Mouse (Mus musculus): ENCODE measurements at regions not wholly inside any gene's neighbourhood (a gene's known extent, or its start where the extent isn't known, plus 50 kb on each side); places are given as distances from the start of the nearest gene placed in this dataset.

DNA sequence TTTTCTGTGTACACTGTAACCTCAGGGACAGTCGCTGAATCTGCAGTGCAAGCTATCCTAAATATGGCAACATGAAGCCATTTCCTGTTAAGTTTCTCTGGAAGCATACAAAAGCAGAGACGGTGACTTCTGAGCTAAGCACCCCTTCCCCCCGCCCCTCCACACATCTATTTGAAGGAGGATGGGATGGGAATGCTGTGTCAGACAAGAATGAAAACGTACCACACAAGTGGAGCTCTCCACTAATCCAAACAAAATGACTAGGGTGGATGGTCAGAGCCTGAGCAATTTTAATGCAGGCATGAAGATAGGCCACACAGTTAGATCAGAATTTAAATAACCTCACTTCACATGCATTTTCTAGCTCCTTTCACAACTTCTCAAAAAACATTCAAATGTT, 936.6 kb downstream of the Gsdmc2 start:
- TF ChIP-seq MAZ (IDR thresholded peaks at IDR 0.05; ENCODE audit: low read depth, low read length) (no peak), POLR2A (IDR thresholded peaks at IDR 0.05; ENCODE audit: control insufficient read depth in 1 of 2, insufficient read depth in 1 of 2, low read depth in 1 of 2, low read length in 2 of 2, poor library complexity in 1 of 2) (no peak), ETS1 (IDR thresholded peaks at IDR 0.05; ENCODE audit: low read depth, low read length) (no peak), MYC (IDR thresholded peaks at IDR 0.05; ENCODE audit: low read depth, low read length) (no peak), ZMIZ1 (IDR thresholded peaks at IDR 0.05; ENCODE audit: low read depth, low read length) (no peak), UBTF (IDR thresholded peaks at IDR 0.05; ENCODE audit: borderline replicate concordance, insufficient read depth, low read depth, low read length) (no peak), JUND (IDR thresholded peaks at IDR 0.05; ENCODE audit: low read depth, low read length) (no peak), TAL1 (IDR thresholded peaks at IDR 0.05; ENCODE audit: low read length) (no peak), ZC3H11A (IDR thresholded peaks at IDR 0.05; ENCODE audit: low read depth, low read length) (no peak)
- H3K27ac ChIP-seq (ENCODE audit: control insufficient read depth, low read depth, low read length): no peak overlapping the region
- H3K9ac ChIP-seq (ENCODE audit: control insufficient read depth, low read depth, low read length, poor library complexity, severe bottlenecking): no peak overlapping the region
- no peaks in the 10 kb centered on the region for H3K9me3 ChIP-seq (replicated peaks; ENCODE audit: insufficient read depth, low read length)
- no peaks in the 10 kb centered on the region for H3K4me1 ChIP-seq (ENCODE audit: control insufficient read depth in 1 of 2, insufficient read depth in 2 of 2, low read length in 2 of 2)
- H3K27me3 ChIP-seq (ENCODE audit: control insufficient read depth in 1 of 2, insufficient read depth in 2 of 2, low read length in 2 of 2): no peaks in the 10 kb centered on the region
- no peaks in the 10 kb centered on the region for H3K36me3 ChIP-seq (ENCODE audit: control insufficient read depth in 1 of 2, insufficient read depth in 2 of 2, low read length in 2 of 2)
- no peaks in the 10 kb centered on the region for H3K79me2 ChIP-seq (ENCODE audit: control insufficient read depth, insufficient read depth, low read length, poor library complexity)
- H3K4me3 ChIP-seq (ENCODE audit: control insufficient read depth in 1 of 2, insufficient read depth in 1 of 2, low read depth in 2 of 2, low read length in 2 of 2): no peak overlapping the region
- DNase-seq (ENCODE audit: low read depth, low spot score): no peak

DNA sequence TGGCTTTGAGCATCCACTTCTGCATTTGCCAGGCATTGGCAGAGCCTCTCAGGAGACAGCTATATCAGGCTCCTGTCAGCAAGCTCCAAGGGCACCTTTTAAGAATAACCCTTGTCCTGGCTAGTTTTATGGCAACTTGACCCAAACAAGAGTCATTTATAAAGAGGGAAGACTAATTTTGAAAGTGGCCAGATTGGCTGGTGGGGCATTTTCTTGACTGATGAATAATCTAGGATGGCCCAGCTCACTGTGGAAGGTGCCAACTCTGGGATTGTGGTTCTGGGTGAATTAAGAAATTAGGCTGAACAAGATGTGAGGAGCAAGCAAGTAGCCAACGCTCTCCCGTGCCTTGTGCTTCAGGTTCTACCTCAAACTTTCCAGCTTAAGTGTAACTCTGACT, 937.8 kb downstream of the Gsdmc2 start:
- TF ChIP-seq GATA1 (IDR thresholded peaks at IDR 0.05; ENCODE audit: low read depth, low read length): no peak
- TF ChIP-seq E2F4 (IDR thresholded peaks at IDR 0.05; ENCODE audit: borderline replicate concordance, low read depth, low read length): no peak
- TF ChIP-seq MXI1 (IDR thresholded peaks at IDR 0.05; ENCODE audit: low read depth, low read length): no peak
- TF ChIP-seq ZNF384 (IDR thresholded peaks at IDR 0.05; ENCODE audit: low read depth, low read length): no peak
- TF ChIP-seq NELFE (IDR thresholded peaks at IDR 0.05; ENCODE audit: low read depth, low read length): no peak
- no peak for TF ChIP-seq USF2 (IDR thresholded peaks at IDR 0.05; ENCODE audit: borderline replicate concordance in 1 of 2, insufficient read depth in 1 of 2, low read depth in 1 of 2, low read length in 2 of 2)
- TF ChIP-seq CHD1 (IDR thresholded peaks at IDR 0.05; ENCODE audit: low read depth, low read length): no peak
- TF ChIP-seq NRF1 (IDR thresholded peaks at IDR 0.05; ENCODE audit: insufficient read depth, low read depth, low read length, poor library complexity, severe bottlenecking): no peak
- no peak for TF ChIP-seq MAX (IDR thresholded peaks at IDR 0.05; ENCODE audit: low read length)
- no peak for TF ChIP-seq EP300 (IDR thresholded peaks at IDR 0.05; ENCODE audit: low read depth in 1 of 2, low read length in 2 of 2)
- no peak for TF ChIP-seq GABPA (IDR thresholded peaks at IDR 0.05; ENCODE audit: low read depth, low read length)
- no peak for TF ChIP-seq MAFK (IDR thresholded peaks at IDR 0.05; ENCODE audit: borderline replicate concordance, low read depth, low read length)
- no peak for TF ChIP-seq POLR2A (IDR thresholded peaks at IDR 0.05; ENCODE audit: control insufficient read depth in 1 of 2, insufficient read depth in 1 of 2, low read depth in 1 of 2, low read length in 2 of 2, poor library complexity in 1 of 2)
- Histone ChIP-seq H3K4me1 (ENCODE audit: control insufficient read depth in 1 of 2, insufficient read depth in 2 of 2, low read length in 2 of 2) (no peaks in the 10 kb centered on the region), H3K27ac (ENCODE audit: control insufficient read depth, low read depth, low read length) (no peak overlapping the region), H3K9me3 (replicated peaks; ENCODE audit: insufficient read depth, low read length) (no peaks in the 10 kb centered on the region), H3K9ac (ENCODE audit: control insufficient read depth, low read depth, low read length, poor library complexity, severe bottlenecking) (no peak overlapping the region), H3K79me2 (ENCODE audit: control insufficient read depth, insufficient read depth, low read length, poor library complexity) (no peaks in the 10 kb centered on the region), H3K36me3 (ENCODE audit: control insufficient read depth in 1 of 2, insufficient read depth in 2 of 2, low read length in 2 of 2) (no peaks in the 10 kb centered on the region), H3K4me3 (ENCODE audit: control insufficient read depth in 1 of 2, insufficient read depth in 1 of 2, low read depth in 2 of 2, low read length in 2 of 2) (no peak overlapping the region), H3K27me3 (ENCODE audit: control insufficient read depth in 1 of 2, insufficient read depth in 2 of 2, low read length in 2 of 2) (no peaks in the 10 kb centered on the region)
- DNase-seq (ENCODE audit: low read depth, low spot score): no peak
